Mouse (Mus musculus) gastrocnemius, postnatal 36 days (tissue): ENCODE measurements around the gene Gm28036. TPM values are rescaled to one million over a fixed set of nuclear protein-coding genes. Genes with fewer than 3 reads are reported as not detected.
A peak's percentile ranks its signal among the peaks of the same experiment; 100 is the strongest.

Source experiments
- DNase-seq, 2 experiments: peaks; one replicate each; pipeline ENCODE4 v3.0.0; 2022
- intact Hi-C: fragments of 180-260 bp; cut with DNase I; formaldehyde crosslinking; loops from one replicate; pipeline ENCODE4 v1.15.1; 2025
- total RNA-seq, 2 experiments: library from RNA; stranded (reverse); gene quantifications; 2 replicates each; pipeline ENCODE4 v1.2.3; 2021

The Gm28036 gene
- total RNA-seq, 2 experiments from 2014 or later, result 4.2 to 4.4 TPM

- no peak for DNase-seq
- intact Hi-C loops, result no loop called here
Measured at GRCm38 (mm10) chr2:156087391-156088110, 39.3 kb downstream of the Gm28036 start.

GRCm38 (mm10) chr2:156084541-156084940 is 42.4 kb downstream of the Gm28036 start:
- no peak for DNase-seq

GRCm38 (mm10) chr2:156080391-156080790 is 46.5 kb downstream of the Gm28036 start:
- no peak for DNase-seq
- intact Hi-C loops, result no loop called here

More at GRCm38 (mm10) chr2:156084541-156084940, 42.4 kb downstream of the Gm28036 start:
- intact Hi-C loops, result no loop called here

GRCm38 (mm10) chr2:156079674-156080073 is 47.2 kb downstream of the Gm28036 start:
- DNase-seq, result no peak
- intact Hi-C loops, result no loop called here

- intact Hi-C loops, result no loop called here
- no peak for DNase-seq
Measured at GRCm38 (mm10) chr2:156079183-156079560, 47.7 kb downstream of the Gm28036 start.

- intact Hi-C loops, result no loop called here
- no peak for DNase-seq
Measured at GRCm38 (mm10) chr2:156078421-156079182, 48.3 kb downstream of the Gm28036 start.

GRCm38 (mm10) chr2:156077461-156077860 is 49.4 kb downstream of the Gm28036 start:
- intact Hi-C loops, result no loop called here
- DNase-seq, result no peak

- intact Hi-C loops, result no loop called here
- no peak for DNase-seq
Measured at GRCm38 (mm10) chr2:156073725-156074124, 53.2 kb downstream of the Gm28036 start.

- intact Hi-C loops, result no loop called here
- no peak for DNase-seq
Measured at GRCm38 (mm10) chr2:156071236-156071635, 55.7 kb downstream of the Gm28036 start.

GRCm38 (mm10) chr2:156067916-156068315 is 59.0 kb downstream of the Gm28036 start:
- intact Hi-C loops, result no loop called here
- no peak for DNase-seq

- DNase-seq, result no peak
- intact Hi-C loops, result no loop called here
Measured at GRCm38 (mm10) chr2:156066126-156066525, 60.8 kb downstream of the Gm28036 start.

GRCm38 (mm10) chr2:156065099-156066041 is 61.5 kb downstream of the Gm28036 start, which contains the start of gene Spag4:
Gene Spag4 (plus strand): TSS chr2:156065175.
- DNase-seq, result peak; percentile 57 to 62
- intact Hi-C loops, result no loop called here

- intact Hi-C loops, result no loop called here
- no peak for DNase-seq
Measured at GRCm38 (mm10) chr2:156052816-156053215, 74.1 kb downstream of the Gm28036 start, which contains the start of gene Fer1l4. Gene Fer1l4 (minus strand): TSS chr2:156052947.

GRCm38 (mm10) chr2:156047929-156048328 is 79.0 kb downstream of the Gm28036 start:
- intact Hi-C loops, result no loop called here
- no peak for DNase-seq

GRCm38 (mm10) chr2:156042903-156043302 is 84.0 kb downstream of the Gm28036 start:
- no peak for DNase-seq
- intact Hi-C loops, result no loop called here

- intact Hi-C loops, result no loop called here
- no peak for DNase-seq
Measured at GRCm38 (mm10) chr2:156039390-156039789, 87.5 kb downstream of the Gm28036 start.

GRCm38 (mm10) chr2:156025482-156025881 is 101.4 kb downstream of the Gm28036 start:
- no peak for DNase-seq
- intact Hi-C loops, result no loop called here
